Mouse (Mus musculus) liver, adult 2 months (tissue): ENCODE results near the gene Cab39l. TPM values are rescaled to one million over a fixed set of nuclear protein-coding genes. Genes with fewer than 3 reads are reported as not detected.
A peak's percentile ranks its signal among the peaks of the same experiment; 100 is the strongest.

ENCODE experiments used
- DNase-seq: peaks from one replicate; pipeline ENCODE4 v3.0.0-alpha.2; 2011; ENCODE audit warnings: low read depth, low spot score; ENCODE audit errors: extremely low read depth
- H3K27ac ChIP-seq: fragments of 200-500 bp; replicated peaks from 2 replicates; pipeline ENCODE4 v1.5.1; 2012; ENCODE audit warnings: low read depth, mild to moderate bottlenecking, control low read depth, inconsistent platforms, low read length; ENCODE audit not compliant: insufficient read depth
- H3K27me3 ChIP-seq: fragments of 200-500 bp; 2 replicates; pipeline ENCODE4 v1.6.1; 2012; ENCODE audit warnings: mild to moderate bottlenecking, moderate library complexity, low read length, inconsistent platforms; ENCODE audit not compliant: control insufficient read depth, insufficient read depth
- H3K36me3 ChIP-seq: fragments of 200-500 bp; 2 replicates; pipeline ENCODE4 v1.6.1; 2012; ENCODE audit warnings: low read length, inconsistent platforms; ENCODE audit not compliant: control insufficient read depth, insufficient read depth
- H3K4me1 ChIP-seq: fragments of 200-500 bp; 2 replicates; pipeline ENCODE4 v1.6.1; 2011; ENCODE audit warnings: low read length; ENCODE audit not compliant: control insufficient read depth, insufficient read depth
- H3K4me3 ChIP-seq: fragments of 200-500 bp; 2 replicates; pipeline ENCODE4 v1.5.1; 2011; ENCODE audit warnings: low read depth, mild to moderate bottlenecking, control low read depth, low read length, moderate library complexity; ENCODE audit not compliant: insufficient read depth
- H3K79me2 ChIP-seq: fragments of 200-500 bp; 2 replicates; pipeline ENCODE4 v1.6.1; 2012; ENCODE audit warnings: inconsistent platforms, mild to moderate bottlenecking, low read length, moderate library complexity; ENCODE audit not compliant: control insufficient read depth, insufficient read depth
- H3K9ac ChIP-seq: fragments of 200-500 bp; 2 replicates; pipeline ENCODE4 v1.6.1; 2012; ENCODE audit warnings: low read depth, mild to moderate bottlenecking, control low read depth, inconsistent platforms, low read length
- CTCF ChIP-seq: fragments of 200-500 bp; IDR thresholded peaks from 2 replicates; pipeline ENCODE4 v1.5.1; 2011; ENCODE audit warnings: low read depth, low read length, control low read depth
- POLR2A ChIP-seq: fragments of 200-500 bp; IDR thresholded peaks from 2 replicates; pipeline ENCODE4 v1.6.1; 2011; ENCODE audit warnings: low read length, control low read depth; ENCODE audit not compliant: insufficient read depth; ENCODE audit errors: extremely low read depth
- WGBS: fragments of 180-500 bp; shearing (Covaris S2); methylation state at CpG from one replicate; pipeline ENCODE4 v1.1.7; 2018; 5-methylcytosine and 5-hydroxymethylcytosine counted together
- polyA plus RNA-seq: library from polyadenylated mRNA; depleted of rRNA; stranded (reverse); fragments of >200 nt; gene quantifications from 2 replicates; pipeline ENCODE4 v1.2.3, GENCODE M21; 2012
- total RNA-seq: library from RNA; depleted of rRNA; stranded (reverse); fragments of >200 nt; gene quantifications from 2 replicates; pipeline ENCODE4 v1.2.3, GENCODE M21; 2014

The Cab39l gene
- total and polyA plus RNA-seq, 2 experiments: 13.6 to 47.6 TPM

GRCm38 (mm10) chr14:59546162-59546880, 105.5 kb downstream of the Cab39l start:
- DNase-seq: no peak
- Histone ChIP-seq H3K79me2 (no peaks in the 10 kb centered on the region; the same call in 1 of the 2 replicates), H3K27me3 (no peaks in the 10 kb centered on the region), H3K9ac (no peak overlapping the region), H3K4me3 (no peak overlapping the region), H3K4me1 (peaks cover 15% of the 10 kb centered on the region), H3K27ac (no peak overlapping the region), H3K36me3 (no peaks in the 10 kb centered on the region; the same call in 1 of the 2 replicates)
- TF ChIP-seq CTCF (no peak), POLR2A (no peak)
- WGBS: 88% methylated on average over 7 of the region's 7 CpGs

- H3K9ac ChIP-seq: no peak overlapping the region
- no peaks in the 10 kb centered on the region for H3K36me3 ChIP-seq
- no peaks in the 10 kb centered on the region; the same call in 1 of the 2 replicates for H3K79me2 ChIP-seq
- H3K27me3 ChIP-seq: no peaks in the 10 kb centered on the region
- H3K4me1 ChIP-seq: peaks cover 25% of the 10 kb centered on the region
- TF ChIP-seq CTCF: no peak
- TF ChIP-seq POLR2A: no peak
- H3K27ac ChIP-seq: no peak overlapping the region
- DNase-seq: peak; percentile 95
- 33% methylated on average over 5 of the region's 5 CpGs for WGBS
- H3K4me3 ChIP-seq: no peak overlapping the region
These were observed 106.8 kb downstream of the Cab39l start for GRCm38 (mm10) chr14:59547530-59547929.

GRCm38 (mm10) chr14:59548532-59548931, 107.8 kb downstream of the Cab39l start:
- WGBS: 28% methylated on average over 2 of the region's 2 CpGs
- Histone ChIP-seq H3K79me2 (no peaks in the 10 kb centered on the region; the same call in 1 of the 2 replicates), H3K36me3 (no peaks in the 10 kb centered on the region), H3K4me1 (peaks cover 26% of the 10 kb centered on the region), H3K4me3 (no peak overlapping the region), H3K27ac (no peak overlapping the region), H3K9ac (no peak overlapping the region), H3K27me3 (no peaks in the 10 kb centered on the region)
- TF ChIP-seq POLR2A: no peak
- TF ChIP-seq CTCF: no peak
- no peak for DNase-seq

- Histone ChIP-seq H3K27ac (no peak overlapping the region), H3K27me3 (no peaks in the 10 kb centered on the region), H3K4me1 (peaks cover 26% of the 10 kb centered on the region), H3K36me3 (no peaks in the 10 kb centered on the region), H3K4me3 (no peak overlapping the region), H3K79me2 (no peaks in the 10 kb centered on the region; the same call in 1 of the 2 replicates), H3K9ac (no peak overlapping the region)
- no peak for DNase-seq
- WGBS: 34% methylated on average over 6 of the region's 6 CpGs
- TF ChIP-seq POLR2A (no peak), CTCF (no peak)
These were observed 108.3 kb downstream of the Cab39l start for GRCm38 (mm10) chr14:59549106-59549505.

GRCm38 (mm10) chr14:59550841-59551240, 110.1 kb downstream of the Cab39l start:
- Histone ChIP-seq H3K4me3 (no peak overlapping the region), H3K9ac (no peak overlapping the region), H3K79me2 (no peaks in the 10 kb centered on the region; the same call in 1 of the 2 replicates), H3K27ac (no peak overlapping the region), H3K36me3 (no peaks in the 10 kb centered on the region), H3K4me1 (peaks cover 26% of the 10 kb centered on the region), H3K27me3 (no peaks in the 10 kb centered on the region)
- TF ChIP-seq CTCF (no peak), POLR2A (no peak)
- peak; percentile 66 for DNase-seq
- 9% methylated on average over 2 of the region's 2 CpGs for WGBS

- peak; percentile 40 for DNase-seq
- WGBS: 31% methylated on average over 8 of the region's 8 CpGs
These were observed 111.2 kb downstream of the Cab39l start for GRCm38 (mm10) chr14:59551956-59552355.

More at GRCm38 (mm10) chr14:59551956-59552355, 111.2 kb downstream of the Cab39l start:
- H3K9ac ChIP-seq: no peak overlapping the region
- H3K4me1 ChIP-seq: peaks cover 29% of the 10 kb centered on the region
- no peaks in the 10 kb centered on the region for H3K36me3 ChIP-seq
- H3K4me3 ChIP-seq: no peak overlapping the region
- H3K27ac ChIP-seq: no peak overlapping the region
- no peaks in the 10 kb centered on the region for H3K27me3 ChIP-seq
- H3K79me2 ChIP-seq: no peaks in the 10 kb centered on the region
- no peak for TF ChIP-seq POLR2A
- no peak for TF ChIP-seq CTCF
